Mouse (Mus musculus) cortical plate, adult 2 months (tissue): ENCODE results near the gene Cep63. TPM values are rescaled to one million over a fixed set of nuclear protein-coding genes. Genes with fewer than 3 reads are reported as not detected.
A peak's percentile ranks its signal among the peaks of the same experiment; 100 is the strongest.

Source experiments
- H3K27ac ChIP-seq: fragments of 200-500 bp; 2 replicates; pipeline ENCODE4 v1.5.1; 2012; ENCODE audit warnings: low read length, control low read depth, inconsistent platforms; ENCODE audit not compliant: insufficient read depth
- H3K4me1 ChIP-seq: fragments of 200-500 bp; 2 replicates; pipeline ENCODE4 v1.6.1; 2011; ENCODE audit warnings: low read length; ENCODE audit not compliant: control insufficient read depth, insufficient read depth
- H3K4me3 ChIP-seq: fragments of 200-500 bp; 2 replicates; pipeline ENCODE4 v1.5.1; 2011; ENCODE audit warnings: mild to moderate bottlenecking, low read length, control low read depth; ENCODE audit not compliant: insufficient read depth
- CTCF ChIP-seq: fragments of 200-500 bp; IDR thresholded peaks from 2 replicates; pipeline ENCODE4 v1.5.1; 2011; ENCODE audit warnings: mild to moderate bottlenecking, control low read depth, low read length; ENCODE audit not compliant: insufficient read depth; ENCODE audit errors: extremely low read depth
- POLR2A ChIP-seq: fragments of 200-500 bp; IDR thresholded peaks from 2 replicates; pipeline ENCODE4 v1.6.1; 2011; ENCODE audit warnings: mild to moderate bottlenecking, low read length, control low read depth; ENCODE audit not compliant: insufficient read depth; ENCODE audit errors: extremely low read depth
- polyA plus RNA-seq: library from polyadenylated mRNA; depleted of rRNA; stranded (reverse); fragments of >200 nt; gene quantifications from 2 replicates; pipeline ENCODE4 v1.2.3, GENCODE M21; 2012

The Cep63 gene
- polyA plus RNA-seq, 1 experiment: 36.7 TPM

- TF ChIP-seq POLR2A: no peak
- peak; percentile 36; the same call in 1 of the 2 replicates for TF ChIP-seq CTCF
- H3K27ac ChIP-seq: no peak overlapping the region
- H3K4me1 ChIP-seq: peaks cover 5% of the 10 kb centered on the region
- no peak overlapping the region for H3K4me3 ChIP-seq
Measured at GRCm38 (mm10) chr9:102622192-102622857, 4.0 kb downstream of the Cep63 start.

- Histone ChIP-seq H3K27ac (no peak overlapping the region), H3K4me3 (no peak overlapping the region), H3K4me1 (peaks cover 2% of the 10 kb centered on the region; the same call in 1 of the 2 replicates)
- TF ChIP-seq CTCF (no peak), POLR2A (no peak)
Measured at GRCm38 (mm10) chr9:102621385-102621784, 4.9 kb downstream of the Cep63 start.

- TF ChIP-seq CTCF: no peak
- no peak for TF ChIP-seq POLR2A
- Histone ChIP-seq H3K4me3 (no peak overlapping the region), H3K27ac (no peak overlapping the region), H3K4me1 (no peaks in the 10 kb centered on the region)
Measured at GRCm38 (mm10) chr9:102616267-102616666, 10.1 kb downstream of the Cep63 start.

- Histone ChIP-seq H3K4me3 (no peak overlapping the region), H3K27ac (no peak overlapping the region), H3K4me1 (no peaks in the 10 kb centered on the region)
- TF ChIP-seq CTCF (no peak), POLR2A (no peak)
Measured at GRCm38 (mm10) chr9:102615071-102615470, 11.3 kb downstream of the Cep63 start.

- Histone ChIP-seq H3K27ac (no peak overlapping the region), H3K4me3 (no peak overlapping the region), H3K4me1 (no peaks in the 10 kb centered on the region)
- TF ChIP-seq POLR2A (no peak), CTCF (no peak)
Measured at GRCm38 (mm10) chr9:102609221-102609620, 17.1 kb downstream of the Cep63 start.

GRCm38 (mm10) chr9:102607471-102607870, 18.9 kb downstream of the Cep63 start:
- TF ChIP-seq POLR2A: no peak
- peak; percentile 35; the same call in 1 of the 2 replicates for TF ChIP-seq CTCF
- no peak overlapping the region for H3K27ac ChIP-seq

GRCm38 (mm10) chr9:102605162-102605561, 21.2 kb downstream of the Cep63 start:
- Histone ChIP-seq H3K27ac (no peak overlapping the region), H3K4me1 (no peaks in the 10 kb centered on the region), H3K4me3 (no peak overlapping the region)
- TF ChIP-seq POLR2A: no peak
- TF ChIP-seq CTCF: no peak

More at GRCm38 (mm10) chr9:102607471-102607870, 18.9 kb downstream of the Cep63 start:
- no peaks in the 10 kb centered on the region for H3K4me1 ChIP-seq
- H3K4me3 ChIP-seq: no peak overlapping the region

- Histone ChIP-seq H3K4me1 (no peaks in the 10 kb centered on the region), H3K4me3 (no peak overlapping the region), H3K27ac (no peak overlapping the region)
- TF ChIP-seq POLR2A: no peak
Measured at GRCm38 (mm10) chr9:102601666-102602065, 24.7 kb downstream of the Cep63 start.

GRCm38 (mm10) chr9:102601187-102601586, 25.1 kb downstream of the Cep63 start:
- Histone ChIP-seq H3K4me3 (no peak overlapping the region), H3K4me1 (no peaks in the 10 kb centered on the region), H3K27ac (no peak overlapping the region)
- TF ChIP-seq POLR2A (no peak), CTCF (no peak)

GRCm38 (mm10) chr9:102595662-102596436, 30.5 kb downstream of the Cep63 start:
- no peak overlapping the region for H3K4me3 ChIP-seq
- no peak overlapping the region for H3K27ac ChIP-seq
- no peak for TF ChIP-seq CTCF
- no peak for TF ChIP-seq POLR2A
- peaks cover 7% of the 10 kb centered on the region for H3K4me1 ChIP-seq
